Mouse (Mus musculus) thymus, postnatal 0 days (tissue): ENCODE results near the gene Nthl1. TPM values are rescaled to one million over a fixed set of nuclear protein-coding genes. Genes with fewer than 3 reads are reported as not detected.
"Not testable (repeated sequence)": the region's sequence is repeated elsewhere in the genome, so short reads cannot be mapped to it uniquely, and the experiment has no call there.

ENCODE experiments used
- DNase-seq: peaks from one replicate; pipeline ENCODE4 v3.0.0-alpha.2; 2015; ENCODE audit warnings: low spot score
- polyA plus RNA-seq: library from polyadenylated mRNA; unstranded; fragments of >200 nt; fragmentation: Nextera tagmentation; extraction: Ambion mirVana; gene quantifications from 2 replicates; pipeline ENCODE4 v1.2.1, GENCODE M21; 2015

Nthl1 gene
- polyA plus RNA-seq, 1 experiment from 2014 or later = 8.2 TPM

DNA sequence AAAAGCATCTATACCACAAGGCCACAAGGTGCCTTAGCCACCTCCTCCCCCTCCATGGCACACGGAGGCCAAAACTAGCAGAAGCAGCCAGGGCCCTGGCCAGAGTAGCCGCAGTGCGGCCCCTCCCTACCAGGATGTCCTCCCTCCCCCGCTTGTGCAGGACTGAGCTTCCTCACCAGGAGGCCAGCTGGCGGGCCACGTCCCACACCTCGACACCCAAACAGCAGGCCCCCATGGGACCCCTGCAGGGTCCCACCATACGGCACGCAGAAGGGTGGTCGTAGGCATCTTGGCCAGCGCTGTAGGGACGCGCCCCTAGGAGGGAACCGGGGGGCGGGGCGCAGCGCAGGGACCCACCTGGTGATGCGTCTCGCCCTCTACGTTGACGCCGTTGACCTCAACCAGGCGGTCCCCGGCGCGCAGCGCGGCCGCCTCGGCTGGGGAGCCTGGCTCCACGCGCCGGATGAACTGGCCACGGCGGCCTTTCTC lies 17.1 kb downstream of the Nthl1 start:
- DNase-seq = no peak

GRCm38 (mm10) chr17:24650070-24650616 lies 17.7 kb downstream of the Nthl1 start, which contains the start of gene Slc9a3r2:
TSS of gene Slc9a3r2 (minus strand) at chr17:24650327.
- peak; percentile 27 for DNase-seq

DNA sequence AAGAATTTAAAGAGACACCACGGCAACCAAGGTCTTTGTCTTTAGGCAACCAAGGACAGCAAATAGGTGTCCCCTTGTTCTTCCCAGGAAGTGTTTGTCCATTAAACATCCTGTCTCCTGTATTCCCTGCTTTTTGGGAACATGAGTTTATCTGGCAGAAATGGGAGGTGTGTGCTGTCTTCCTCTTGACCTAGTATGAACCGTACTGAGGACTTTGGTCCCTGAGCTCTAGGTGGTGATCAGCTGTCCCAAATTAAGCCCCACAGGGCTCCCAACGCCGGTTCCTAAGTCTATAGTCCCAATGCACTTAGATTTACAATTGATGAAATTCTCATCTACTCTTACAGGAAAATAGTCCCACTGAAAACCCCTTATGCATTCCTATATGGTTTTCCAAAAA lies 18.3 kb downstream of the Nthl1 start:
- no peak for DNase-seq

DNA sequence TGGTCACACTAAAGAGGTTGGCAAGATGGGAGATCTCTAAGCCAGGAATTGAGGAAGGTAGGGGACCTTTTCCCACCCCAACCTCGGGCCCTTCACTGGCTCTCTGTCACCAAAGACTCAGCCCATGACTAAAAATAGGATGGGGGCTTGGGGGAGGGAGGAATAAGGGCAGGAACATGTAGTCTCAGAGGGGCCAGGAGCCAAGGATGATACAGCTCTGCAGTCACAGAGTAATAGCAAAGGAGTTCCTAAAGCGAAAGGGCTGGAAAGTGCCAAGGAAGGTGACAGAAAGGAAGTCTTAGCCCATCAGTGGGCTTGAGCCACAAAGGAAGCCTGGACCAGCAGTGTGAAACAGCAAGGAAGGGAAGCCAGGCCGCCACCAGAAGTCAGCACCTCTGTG lies 19.4 kb downstream of the Nthl1 start:
- no peak for DNase-seq

- DNase-seq = peak; percentile 81
Observed at GRCm38 (mm10) chr17:24653967-24654710, 21.7 kb downstream of the Nthl1 start.

DNA sequence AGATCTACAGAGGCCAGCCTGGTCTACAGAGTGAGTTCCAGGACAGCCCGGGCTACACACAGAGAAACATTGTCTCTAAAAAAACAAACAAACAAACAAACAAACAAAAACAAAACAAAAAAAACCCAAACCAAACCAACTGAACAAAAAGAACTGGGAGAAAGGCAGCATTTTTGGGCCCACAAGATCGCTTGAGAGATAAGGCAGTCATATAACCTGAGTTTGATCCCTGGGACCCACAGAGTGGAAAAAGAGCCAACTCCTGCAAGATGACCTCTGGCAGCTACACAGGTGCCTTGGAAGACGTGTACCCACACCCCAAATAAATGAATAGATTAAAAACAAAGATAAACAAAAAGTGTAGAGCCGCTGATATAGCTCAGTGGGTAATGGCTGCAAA lies 22.5 kb downstream of the Nthl1 start:
- DNase-seq = no peak

DNA sequence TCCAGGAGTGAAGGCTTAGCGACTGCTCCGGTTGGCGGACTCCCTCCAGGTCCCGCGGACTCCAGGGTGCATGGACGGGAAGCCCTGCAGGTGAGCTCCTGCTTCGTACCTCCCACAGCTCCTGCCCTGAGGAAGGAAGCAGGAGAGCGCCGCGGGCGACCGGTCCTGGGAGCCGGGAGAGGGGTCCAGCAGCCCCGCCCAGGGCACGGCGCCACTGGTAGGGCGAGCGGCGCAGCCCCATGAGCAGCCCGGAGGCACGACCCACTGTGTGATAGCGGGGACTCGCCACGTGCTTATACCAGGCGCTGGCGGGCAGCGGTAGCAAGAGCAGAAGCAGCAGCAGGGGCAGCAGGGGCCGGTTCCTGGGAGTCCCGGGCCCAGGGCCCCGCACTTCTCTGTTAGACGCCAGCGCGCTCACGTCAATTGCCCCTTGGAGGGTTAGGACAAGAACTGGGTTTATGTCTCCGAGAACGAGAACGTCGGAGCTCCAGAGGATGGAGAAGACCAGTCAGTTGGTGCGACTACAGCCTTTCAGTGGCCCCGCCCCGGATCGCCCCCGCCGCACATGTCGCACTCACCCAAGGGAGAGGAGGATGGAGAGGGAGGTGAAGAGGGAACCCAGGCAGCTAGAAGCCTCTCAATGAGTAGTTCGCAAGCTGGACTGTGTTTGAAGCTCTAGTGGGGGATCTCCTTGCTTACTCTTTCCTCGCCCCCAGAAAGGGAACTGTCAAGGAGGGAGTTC lies 25.7 kb downstream of the Nthl1 start, which contains the start of gene Npw:
Gene Npw, minus strand, starts transcription at position 441 of the 742 bp plus-strand sequence.
- peak; percentile 19 for DNase-seq

- not testable (repeated sequence) for DNase-seq
Observed at GRCm38 (mm10) chr17:24667011-24667410, 34.5 kb downstream of the Nthl1 start.

DNA sequence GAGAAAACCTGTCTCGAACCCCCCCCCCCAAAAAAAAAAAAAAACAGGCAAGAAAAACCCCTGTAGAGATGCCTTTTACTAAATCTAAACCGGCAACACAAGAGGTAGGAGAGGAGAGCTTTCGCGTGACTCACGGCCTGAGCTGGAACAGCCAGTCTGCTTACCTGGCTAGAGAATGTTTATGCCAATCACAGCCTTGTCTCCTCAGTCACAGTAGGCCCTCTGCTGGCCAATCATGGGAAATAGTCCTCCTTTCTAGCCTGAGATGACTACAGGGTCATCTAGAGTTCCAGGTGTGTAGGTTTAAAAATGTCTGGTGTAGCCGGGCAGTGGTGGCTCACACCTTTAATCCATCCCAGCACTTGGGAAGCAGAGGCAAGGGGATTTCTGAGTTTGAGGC lies 34.9 kb downstream of the Nthl1 start:
- DNase-seq = peak; percentile 65

DNA sequence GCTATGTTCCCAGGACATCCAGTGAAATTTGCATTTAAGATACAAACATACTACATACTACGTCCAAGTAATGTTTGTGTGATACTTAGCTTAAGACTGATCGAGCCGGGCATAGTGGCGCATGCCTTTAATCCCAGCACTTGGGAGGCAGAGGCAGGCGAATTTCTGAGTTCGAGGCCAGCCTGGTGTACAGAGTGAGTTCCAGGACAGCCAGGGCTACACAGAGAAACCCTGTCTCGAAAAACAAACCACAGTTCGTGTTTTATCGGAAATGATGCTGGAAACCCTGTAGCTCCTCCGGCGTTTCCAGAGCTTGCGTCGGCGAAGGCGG lies 36.7 kb downstream of the Nthl1 start:
- not testable (repeated sequence) for DNase-seq

- DNase-seq = peak; percentile 95
Observed at GRCm38 (mm10) chr17:24669545-24670245, 37.2 kb downstream of the Nthl1 start, which contains the start of gene Zfp598. TSS of gene Zfp598 (plus strand) at chr17:24669687.

GRCm38 (mm10) chr17:24670246-24670844 lies 37.9 kb downstream of the Nthl1 start:
- DNase-seq = no peak

- no peak for DNase-seq
Observed at GRCm38 (mm10) chr17:24671346-24671745, 38.9 kb downstream of the Nthl1 start.

- DNase-seq = no peak
Observed at GRCm38 (mm10) chr17:24672141-24672540, 39.7 kb downstream of the Nthl1 start.

- no peak for DNase-seq
Observed at GRCm38 (mm10) chr17:24674277-24674676, 41.8 kb downstream of the Nthl1 start.

DNA sequence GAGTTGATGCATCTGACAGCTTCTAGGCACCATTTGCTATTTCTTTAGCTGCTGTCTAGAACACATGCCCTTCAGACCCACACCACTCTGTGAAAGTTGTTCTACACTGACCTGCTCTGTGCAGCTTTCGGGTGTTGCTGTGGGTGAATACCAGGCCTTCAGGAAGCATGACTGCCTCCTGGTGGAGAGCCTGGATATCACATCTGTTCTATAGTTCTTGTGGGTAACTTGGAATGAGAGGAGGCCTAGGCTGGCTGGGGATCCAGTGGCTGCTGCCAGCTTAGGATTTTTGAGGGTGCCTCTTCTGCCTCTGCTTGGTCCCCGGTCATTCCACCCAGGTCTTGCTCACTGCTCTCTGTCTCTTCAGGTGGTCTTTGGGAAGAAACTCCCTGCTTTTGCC lies 43.7 kb downstream of the Nthl1 start:
- DNase-seq = peak; percentile 78

- DNase-seq = no peak
Observed at GRCm38 (mm10) chr17:24676877-24677276, 44.4 kb downstream of the Nthl1 start.

GRCm38 (mm10) chr17:24677500-24678080 lies 45.1 kb downstream of the Nthl1 start:
- DNase-seq = no peak

DNA sequence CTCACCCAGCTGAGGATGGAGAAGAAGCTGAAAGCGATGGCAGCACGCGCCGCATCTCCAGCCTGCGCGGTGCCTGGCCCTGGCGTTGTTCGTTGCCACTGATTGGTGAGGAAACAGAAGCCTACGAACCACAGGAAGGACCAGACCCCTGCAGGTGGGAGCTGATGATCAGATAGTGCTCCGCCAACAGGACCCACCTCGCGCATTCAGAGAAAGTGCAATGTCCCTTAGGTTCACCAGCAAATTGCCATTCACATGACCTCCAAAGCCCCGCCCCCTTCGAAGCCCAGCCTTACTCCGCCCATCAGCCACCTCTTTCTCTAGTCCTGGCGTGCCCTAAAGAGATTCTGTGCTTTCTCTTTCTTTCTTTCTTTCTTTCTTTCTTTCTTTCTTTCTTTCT lies 54.0 kb downstream of the Nthl1 start:
- DNase-seq = peak; percentile 44

DNA sequence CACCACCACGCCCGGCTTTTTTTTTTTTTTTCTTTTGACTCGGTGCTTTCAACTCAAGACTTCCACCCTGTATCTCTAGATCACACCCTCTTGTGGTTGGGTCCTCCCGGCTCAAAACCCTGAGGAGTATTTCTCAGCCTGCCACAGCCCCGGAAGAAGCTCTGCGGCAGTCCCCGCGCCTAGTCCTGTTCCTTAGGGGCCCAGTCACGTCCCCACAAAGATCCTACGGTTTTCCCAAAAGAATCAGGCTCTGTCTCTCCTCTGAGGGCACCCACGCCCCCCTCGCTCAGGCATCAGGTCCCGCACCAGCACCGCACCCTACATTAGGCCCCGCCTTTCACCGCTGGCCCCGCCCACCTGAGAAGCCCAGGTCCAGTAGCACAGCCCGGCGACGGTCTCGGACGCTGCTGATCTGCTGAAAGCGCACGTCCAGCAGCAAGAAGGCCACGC lies 54.7 kb downstream of the Nthl1 start:
- peak; percentile 70 for DNase-seq

GRCm38 (mm10) chr17:24687599-24687998 lies 55.1 kb downstream of the Nthl1 start:
- no peak for DNase-seq
